Mouse (Mus musculus) A20 (cell line): ENCODE results near the gene Dpyd.
A peak's percentile ranks its signal among the peaks of the same experiment; 100 is the strongest.

Experiments used
- DNase-seq: peaks from one replicate; pipeline ENCODE4 v3.0.0-alpha.2; 2011; ENCODE audit warnings: low read depth, low spot score

Dpyd gene

DNA sequence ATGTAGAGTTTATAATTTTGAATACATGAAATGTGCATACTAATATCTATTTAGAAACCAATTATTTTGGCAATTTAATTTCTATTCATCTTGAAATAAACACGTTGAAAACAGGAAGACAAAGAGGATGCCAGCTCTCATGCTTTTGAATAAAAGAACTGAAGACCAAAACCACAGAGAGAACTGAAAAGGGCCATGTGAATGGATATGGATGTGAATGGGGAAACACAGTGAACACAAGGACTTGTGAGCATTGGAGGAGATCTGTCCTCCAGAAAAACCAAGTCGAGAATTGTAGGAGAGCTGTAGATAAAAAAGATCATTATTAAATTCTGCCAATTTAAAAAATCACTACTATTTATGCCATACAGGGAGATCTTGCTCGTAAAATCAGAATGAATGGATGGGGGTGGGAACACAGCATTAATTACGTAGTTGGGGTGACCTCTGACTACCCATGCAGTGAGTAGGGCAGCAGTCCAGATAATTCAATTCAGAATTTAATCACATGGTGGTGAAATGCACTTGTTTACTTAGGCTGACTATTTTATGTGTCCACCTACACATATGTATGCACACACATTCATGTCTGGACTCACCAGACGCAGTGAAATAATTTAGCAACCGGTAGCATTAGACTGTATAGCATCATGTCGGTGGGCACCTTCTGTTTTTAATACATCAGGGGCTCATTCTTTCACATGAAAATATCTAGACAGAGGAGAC is 114.3 kb downstream of the Dpyd start:
- DNase-seq, result no peak

DNA sequence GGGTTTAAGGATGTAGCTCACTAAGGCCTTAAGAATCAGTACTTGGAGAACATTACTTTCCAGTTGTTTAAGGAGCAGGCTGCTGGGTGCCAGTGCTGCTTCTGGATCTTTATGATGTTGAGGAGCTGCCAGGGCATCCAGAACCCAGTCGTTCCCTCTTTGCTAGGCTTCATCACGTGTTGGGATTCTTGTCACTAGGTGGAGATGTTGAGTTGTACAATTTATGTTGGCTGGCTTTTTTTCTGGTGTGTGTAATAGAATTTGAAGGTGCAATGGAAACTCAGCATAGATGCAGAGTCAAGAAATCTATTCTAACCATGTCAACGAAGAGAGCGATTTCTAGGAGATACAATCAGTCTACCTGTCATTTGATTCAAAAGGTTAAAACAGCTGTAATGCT is 118.9 kb downstream of the Dpyd start:
- no peak for DNase-seq

DNA sequence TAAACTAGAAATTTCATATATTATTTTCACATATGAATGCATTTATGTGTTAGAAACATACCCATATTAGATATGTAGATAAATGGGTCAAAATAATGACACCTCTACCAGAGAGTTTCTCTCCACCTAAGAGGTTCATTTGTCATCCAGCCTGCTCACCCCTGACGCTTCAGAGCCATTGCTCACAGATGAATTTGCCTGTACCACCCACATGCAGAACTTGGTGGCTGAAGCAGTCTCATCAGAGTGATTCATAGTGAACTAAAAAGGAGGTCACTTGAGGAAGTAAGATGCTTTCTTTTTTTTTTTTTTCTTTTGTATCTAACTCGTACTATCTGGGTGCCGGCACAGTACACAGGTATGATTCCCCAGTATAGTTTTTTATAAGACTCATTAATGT is 188.3 kb downstream of the Dpyd start:
- no peak for DNase-seq

DNA sequence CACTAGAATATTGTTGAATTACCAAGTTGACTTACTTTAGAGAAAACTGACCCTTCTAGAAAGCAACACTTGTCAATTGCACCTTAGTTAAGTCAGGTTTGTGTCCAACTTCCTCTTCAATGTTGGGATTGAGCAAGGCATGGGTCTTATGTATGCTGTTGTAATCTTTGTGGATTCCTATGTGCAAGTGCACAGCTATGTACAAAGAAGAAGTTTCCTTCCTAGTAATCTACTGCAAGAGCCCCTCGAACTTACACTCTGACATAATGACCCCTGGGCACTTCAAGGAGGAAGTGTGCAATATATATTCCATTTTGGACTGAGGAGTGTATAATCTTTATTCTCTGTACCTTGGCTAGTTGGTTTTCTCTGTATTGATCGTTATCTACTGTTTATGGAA is 191.7 kb downstream of the Dpyd start:
- no peak for DNase-seq

DNA sequence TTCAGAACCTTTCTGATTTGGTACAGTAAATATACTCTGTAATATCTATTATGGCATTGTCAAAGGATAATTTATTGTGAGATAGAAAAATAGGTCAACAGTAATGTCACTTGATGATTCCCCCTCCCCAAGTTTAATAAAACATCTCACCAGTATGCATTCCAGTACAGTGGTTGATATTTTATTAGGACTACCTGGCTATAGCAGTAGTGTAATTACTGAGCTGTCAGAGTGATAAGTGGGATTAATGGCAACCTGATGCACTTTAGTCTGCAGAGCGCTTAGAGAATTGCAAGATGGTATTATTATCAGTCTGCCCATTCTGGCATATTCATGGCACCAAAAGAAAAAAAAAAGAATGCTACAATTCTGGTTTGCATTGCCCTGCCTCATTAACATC is 194.2 kb downstream of the Dpyd start:
- DNase-seq, result no peak

DNA sequence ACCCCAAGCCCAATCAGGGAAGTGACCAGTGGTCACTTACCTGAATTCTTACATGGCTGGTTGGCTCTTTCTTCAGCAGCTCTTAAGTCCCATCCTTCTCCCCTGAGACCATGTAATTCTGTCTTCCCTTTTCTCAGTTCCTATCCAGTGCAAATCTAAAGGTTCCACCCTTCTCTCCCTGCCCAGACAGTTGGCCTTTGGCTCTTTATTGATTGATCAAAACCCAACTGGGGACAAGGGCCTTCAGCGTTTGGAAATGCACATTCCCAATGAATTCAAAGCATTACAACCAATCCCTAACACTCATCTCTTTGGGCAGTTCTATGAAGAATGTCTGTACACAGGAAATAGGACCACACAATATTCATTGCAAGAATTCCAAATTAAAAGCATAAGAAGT is 251.0 kb downstream of the Dpyd start:
- DNase-seq, result no peak

DNA sequence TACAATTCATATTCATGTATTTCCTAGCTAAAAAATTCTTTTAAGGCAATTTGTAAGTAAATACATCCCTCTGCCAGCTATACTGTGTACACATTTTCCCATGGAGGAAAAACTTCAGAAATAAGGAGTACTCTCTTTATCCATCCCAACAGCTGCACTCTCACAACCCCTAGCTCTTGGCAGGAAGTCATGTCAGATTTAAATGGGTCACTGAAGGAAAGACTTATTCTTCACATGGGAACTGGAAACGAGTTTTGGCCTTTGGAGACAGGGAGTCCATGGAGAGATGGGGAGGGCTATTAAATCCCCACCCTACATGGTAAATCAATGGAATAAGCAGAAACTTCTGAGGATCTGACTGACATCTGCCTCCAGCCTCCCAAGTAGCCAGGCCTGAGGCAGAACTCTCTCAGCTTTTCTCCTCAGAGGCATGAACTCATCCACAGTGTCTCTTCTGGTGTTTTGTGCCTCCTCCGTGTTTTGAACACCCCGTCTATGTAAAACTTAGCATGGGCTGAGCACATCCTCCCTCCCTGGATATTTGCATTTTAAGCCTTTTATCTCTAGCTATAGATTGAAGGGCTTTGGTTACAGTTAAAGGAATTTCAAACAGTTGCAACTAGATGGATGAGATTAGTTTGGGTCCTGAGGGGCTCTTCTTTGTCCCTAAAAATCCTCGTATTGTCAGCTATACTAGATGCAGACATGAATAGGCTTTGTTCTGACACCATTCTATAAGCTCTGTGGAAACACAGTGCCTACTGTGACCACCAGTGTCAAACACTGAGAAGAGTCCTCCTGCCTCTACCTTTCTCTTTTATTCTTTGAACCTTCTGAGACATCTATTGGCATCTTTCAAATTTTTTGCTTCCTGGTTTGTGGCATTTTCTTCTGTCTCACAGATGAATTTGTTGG is 288.9 kb downstream of the Dpyd start:
- DNase-seq, result no peak

DNA sequence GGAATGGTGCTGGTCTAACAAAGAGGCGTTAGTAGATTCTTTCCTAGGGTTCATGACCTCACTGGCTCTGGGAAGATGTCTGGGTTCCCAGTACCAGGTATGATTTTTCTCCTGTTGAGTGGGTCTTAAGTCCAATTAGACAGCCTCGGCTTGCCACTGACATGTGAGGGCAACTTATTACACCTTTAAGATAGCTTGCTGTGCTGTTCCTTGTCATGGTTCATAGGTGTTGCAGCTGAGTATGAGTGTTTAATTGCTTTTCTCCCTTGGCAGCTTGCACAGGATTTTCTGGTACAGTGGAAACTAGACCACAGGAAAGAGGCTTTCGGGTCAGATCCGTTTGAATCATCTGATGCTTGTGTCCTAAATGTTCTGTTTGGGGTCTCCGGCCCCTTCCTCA is 290.8 kb downstream of the Dpyd start:
- no peak for DNase-seq

DNA sequence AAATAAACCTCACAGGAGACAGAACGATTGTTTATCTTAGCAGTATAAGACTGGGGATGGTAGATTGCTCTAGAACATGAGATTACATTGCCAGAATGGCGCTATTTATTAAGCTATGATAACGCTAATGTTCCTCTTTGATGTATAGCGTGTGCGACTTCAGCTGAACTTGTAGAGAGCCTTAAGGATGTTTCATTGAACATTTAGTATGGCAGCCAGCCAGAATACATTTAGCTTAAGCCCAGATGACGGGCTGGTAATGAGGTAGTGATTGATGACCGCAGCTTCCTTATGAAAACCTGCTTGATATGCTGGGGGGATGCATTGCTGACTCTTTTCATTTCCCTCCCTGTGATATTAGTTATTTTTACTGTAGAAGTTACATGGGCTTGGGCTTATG is 293.5 kb downstream of the Dpyd start:
- no peak for DNase-seq

DNA sequence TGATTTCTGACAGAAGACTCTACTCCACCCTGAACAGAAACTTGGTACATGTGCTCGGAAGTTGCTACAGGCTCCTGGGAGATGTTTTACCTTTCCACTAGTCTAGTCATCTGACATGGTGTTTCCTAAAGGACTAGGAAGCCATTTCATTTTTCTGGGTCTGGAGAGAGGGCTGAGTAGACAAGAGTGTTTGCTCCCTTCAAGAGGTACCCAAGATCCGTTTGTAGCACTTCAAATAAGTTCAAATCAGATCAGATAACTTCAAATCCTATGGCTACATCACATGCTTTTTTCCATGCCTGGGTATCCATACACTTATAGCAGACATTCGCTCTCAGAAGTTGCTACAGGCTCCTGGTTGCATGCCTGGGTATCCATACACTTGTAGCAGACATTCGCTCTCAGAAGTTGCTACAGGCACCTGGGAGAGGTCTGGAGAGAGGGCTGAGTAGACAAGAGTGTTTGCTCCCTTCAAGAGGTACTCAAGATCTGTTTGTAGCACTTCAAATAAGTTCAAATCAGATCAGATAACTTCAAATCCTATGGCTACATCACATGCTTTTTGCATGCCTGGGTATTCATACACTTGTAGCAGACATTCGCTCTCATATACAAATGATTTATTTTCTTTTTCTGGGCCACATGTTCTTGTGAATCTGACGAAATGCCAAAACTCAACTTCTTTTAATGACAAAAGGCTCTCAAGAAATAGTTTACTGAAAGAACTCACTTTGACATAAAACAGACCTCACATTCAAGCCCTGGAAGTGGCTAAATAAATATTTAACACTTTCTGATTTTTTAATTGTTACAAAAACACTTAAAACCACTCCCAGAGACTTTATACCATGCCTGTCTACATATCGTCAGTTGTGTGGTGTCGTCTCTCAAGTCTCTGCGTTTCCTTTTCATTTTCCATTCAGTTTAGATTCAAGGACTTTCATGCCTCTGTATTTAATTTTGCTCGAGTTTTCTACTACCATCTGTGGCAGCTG is 307.5 kb downstream of the Dpyd start:
- DNase-seq, result no peak

DNA sequence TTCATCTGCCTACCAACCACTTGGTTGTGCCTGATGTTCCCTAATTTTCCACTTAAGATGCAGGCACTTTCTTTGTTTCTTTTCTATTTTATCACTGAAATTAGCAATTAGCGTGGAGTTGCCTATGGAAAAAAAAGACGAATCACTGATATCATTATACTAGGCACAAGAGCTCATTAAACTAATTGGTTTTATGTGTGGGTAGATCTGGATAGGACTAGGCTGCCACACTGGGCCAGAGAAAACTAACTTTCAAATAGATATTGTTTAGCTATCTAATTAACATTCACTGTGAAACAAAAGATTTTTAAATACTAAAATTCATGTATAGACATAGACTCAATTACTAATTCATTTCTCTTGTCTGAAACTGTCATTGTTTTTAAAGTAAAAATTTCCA is 313.9 kb downstream of the Dpyd start:
- DNase-seq, result no peak

DNA sequence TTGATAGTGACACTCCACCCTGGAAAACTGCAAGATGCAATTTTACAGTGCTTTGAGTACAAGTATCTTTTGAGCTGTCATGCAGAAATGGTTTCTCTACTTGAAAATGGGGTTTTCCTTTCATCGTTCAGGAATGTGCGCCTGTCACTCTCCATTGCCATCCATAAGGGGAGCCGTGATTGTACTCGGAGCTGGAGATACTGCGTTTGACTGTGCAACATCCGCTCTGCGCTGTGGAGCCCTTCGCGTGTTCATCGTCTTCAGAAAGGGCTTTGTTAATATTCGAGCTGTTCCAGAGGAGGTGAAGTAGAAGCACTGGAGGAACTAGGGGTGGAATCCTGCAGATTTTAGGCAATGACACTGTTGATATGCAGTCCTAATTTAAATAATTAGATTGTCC is 337.1 kb downstream of the Dpyd start:
- no peak for DNase-seq

DNA sequence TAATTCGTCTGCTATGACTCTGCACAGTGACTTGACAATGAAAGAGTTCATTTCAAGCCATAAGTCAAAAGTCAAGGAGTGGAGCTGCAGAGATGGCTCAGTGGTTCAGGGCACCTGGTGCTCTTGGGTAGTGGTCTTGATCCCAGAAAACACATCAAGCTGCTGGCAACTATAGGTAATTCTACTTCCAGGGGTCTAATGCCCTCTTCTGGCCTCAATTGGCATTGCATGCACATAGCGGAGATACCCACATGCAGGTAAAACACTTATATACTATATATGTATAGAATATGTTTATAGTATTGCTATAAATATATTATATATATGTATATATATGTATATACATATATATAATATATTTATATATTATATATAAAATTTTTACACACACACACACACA is 429.4 kb downstream of the Dpyd start:
- DNase-seq, result peak; percentile 1

DNA sequence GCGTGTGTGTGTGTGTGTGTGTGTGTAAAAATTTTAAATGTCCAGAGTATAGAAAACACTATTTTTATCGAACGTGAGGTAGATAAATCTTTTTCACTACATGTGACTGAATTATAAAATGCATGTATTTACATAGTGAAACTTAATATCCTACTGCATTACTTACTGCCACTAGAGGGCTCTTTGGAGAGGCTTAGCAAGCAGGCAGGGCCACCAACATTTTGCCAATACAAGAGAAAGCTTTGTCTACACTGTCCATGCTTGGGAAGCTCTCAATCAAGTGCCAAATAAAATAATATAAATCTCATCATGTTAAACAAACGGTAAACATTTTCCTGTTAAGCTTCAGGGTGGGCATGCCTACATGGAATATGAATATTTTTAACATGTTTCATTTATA is 429.9 kb downstream of the Dpyd start:
- no peak for DNase-seq

DNA sequence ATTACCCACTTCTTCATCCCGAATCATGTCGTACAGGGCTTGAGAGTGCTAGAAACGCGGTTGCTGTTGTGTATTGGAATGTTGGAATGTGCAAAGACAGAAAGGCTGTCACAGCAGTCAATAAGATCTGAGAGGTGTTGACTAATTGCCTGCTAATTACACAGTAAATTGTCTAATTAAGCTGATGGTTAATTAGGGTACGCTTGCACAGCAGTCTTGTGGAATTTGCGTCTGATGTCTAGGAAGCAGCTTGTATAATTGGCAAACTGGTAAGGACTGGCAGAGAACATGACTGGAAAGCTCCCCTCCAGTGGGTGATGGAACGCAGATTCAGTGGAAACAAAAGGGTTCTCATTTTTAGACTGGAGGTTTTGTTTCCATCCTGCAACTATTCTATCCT is 459.3 kb downstream of the Dpyd start:
- DNase-seq, result no peak

DNA sequence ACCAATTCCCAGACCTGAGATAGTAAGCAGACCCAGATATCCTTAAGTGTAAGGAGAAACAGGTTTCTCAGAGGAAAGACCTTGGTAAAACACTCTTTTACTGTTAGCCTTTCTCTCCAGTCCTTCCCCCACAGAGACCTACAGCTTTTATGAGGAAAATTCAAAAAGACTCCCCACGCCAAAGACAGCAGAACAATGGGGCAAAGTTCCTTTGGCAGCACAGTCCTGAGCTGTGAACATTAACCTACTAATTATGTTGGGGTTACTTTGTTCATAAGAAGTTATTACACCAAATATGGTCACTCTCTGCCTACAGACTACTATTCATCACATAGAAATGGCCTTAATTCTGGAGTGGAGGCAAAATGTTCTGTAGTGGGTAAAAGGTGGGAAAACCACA is 480.7 kb downstream of the Dpyd start:
- no peak for DNase-seq

DNA sequence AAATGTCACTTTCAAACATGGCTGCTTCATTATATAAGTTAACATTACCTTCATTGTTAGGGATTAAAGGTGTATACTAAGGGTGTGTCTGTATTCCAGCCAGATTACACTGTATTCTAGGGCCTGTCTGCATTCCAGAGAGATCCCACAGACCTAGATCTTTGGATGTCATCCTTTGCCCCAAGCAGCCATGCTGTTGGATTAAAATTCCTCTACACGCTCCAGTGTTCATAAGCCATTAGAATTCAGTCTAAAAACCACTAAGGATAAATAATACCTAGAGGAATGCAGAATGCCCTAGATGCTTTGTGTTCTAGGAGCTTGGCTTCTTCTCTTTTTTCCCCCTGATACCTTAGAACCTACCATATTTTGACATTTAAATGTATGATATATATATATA is 494.2 kb downstream of the Dpyd start:
- no peak for DNase-seq

DNA sequence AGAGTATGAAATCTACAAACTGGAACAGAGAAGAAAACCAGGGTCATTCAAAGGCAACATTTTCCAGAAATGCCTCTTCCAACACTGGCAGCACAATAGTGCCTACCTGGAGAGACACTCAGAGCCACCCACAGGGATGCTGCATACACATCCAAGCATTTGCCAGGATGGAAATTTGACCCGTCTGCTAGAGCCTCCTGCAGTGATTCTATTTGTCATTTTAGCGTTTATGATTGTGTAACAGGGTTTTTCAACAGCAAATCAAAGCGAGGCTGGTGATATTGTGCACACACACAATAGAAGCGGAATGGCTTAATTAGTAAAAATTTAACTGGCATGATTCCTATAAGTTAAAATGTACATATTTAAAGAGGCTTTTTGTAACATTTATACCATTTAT is 501.3 kb downstream of the Dpyd start:
- no peak for DNase-seq

DNA sequence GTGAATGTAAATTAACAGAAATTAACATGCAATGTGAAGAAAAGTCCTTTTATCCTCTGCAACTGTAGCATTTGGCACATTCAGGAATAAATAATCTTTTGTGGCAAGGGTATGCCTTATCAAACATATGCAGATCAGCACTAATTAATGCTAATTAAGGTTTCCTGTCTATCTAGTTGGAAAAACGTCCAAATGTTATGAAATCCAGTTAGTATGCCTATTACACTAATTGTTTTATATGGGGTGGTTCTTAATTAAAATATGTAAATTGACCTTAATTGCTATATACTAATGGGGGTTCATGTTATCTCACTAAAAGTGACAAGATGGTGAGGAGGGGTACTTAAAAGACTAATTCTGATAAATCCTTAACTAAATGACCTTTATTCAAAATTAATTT is 501.7 kb downstream of the Dpyd start:
- no peak for DNase-seq

DNA sequence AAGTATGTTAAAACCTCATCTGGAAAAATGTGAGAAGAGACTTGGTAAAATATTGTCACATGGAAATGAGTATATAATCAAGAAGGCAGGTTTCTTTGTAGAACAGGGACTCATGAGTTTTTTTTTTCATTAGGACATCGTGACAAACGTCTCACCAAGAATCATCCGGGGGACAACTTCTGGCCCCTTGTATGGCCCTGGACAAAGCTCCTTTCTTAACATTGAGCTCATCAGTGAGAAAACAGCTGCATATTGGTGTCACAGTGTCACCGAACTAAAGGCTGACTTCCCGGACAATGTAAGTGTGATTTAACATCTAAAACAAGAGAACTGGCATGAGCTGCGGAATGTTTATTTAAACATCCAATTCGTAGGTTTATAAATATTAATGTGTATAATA is 502.8 kb downstream of the Dpyd start:
- no peak for DNase-seq

DNA sequence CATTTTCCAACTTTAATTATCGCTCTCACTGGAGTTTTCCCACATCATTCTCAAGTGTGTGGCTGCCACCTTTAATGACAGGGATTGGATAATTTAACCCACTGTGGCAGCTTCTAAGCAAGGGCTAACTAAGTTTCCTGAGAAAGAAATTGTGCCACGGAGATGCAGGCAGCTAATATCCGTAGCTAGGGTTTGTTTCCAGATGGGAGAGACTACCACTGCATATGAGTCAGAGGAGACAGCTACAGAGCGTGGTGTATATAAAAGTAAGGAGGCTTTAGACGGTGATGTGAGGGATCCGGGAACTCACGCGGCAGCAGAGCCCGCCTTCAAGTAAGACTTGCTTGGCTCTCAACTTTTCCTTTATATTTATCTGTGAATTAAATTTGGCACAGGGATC is 505.3 kb downstream of the Dpyd start:
- no peak for DNase-seq

DNA sequence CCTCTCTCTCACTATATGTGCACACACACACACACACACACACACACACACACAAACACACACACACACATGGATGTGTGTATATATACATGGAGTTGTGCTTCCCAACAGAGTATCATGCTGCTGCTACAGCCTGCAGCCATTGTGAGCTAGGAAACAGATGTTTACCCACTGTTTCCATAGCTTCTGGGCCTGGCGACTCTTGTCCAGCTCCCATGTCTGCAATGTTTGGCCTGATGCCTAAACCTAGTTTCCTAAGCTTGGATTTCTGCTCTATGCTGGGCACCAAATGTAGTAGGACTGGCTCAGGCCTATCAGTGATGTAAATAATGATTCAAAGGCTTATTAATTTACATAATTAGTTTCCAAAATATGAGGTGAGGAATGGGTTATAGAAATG is 524.7 kb downstream of the Dpyd start:
- DNase-seq, result no peak
